Mouse (Mus musculus) heart, embryonic 16.5 days (tissue): ENCODE measurements around the gene Rnf183. TPM values are rescaled to one million over a fixed set of nuclear protein-coding genes. Genes with fewer than 3 reads are reported as not detected.

Experiments
- ATAC-seq: fragments of 200-750 bp; cut with Nextera tagmentation; replicated peaks from 2 replicates; pipeline ENCODE4 v1.8.0; 2017; ENCODE audit warnings: moderate number of reproducible peaks; ENCODE audit not compliant: insufficient read depth, low FRiP score; ENCODE audit errors: extremely low read depth
- H3K27ac ChIP-seq: fragments of 300-500 bp; sonication (generic); 2 replicates; pipeline ENCODE4 v1.5.1; 2014; ENCODE audit warnings: mild to moderate bottlenecking, low read length, control low read depth, moderate library complexity
- H3K27me3 ChIP-seq: fragments of 300-500 bp; sonication (generic); 2 replicates; pipeline ENCODE4 v1.6.1; 2014; ENCODE audit warnings: low read length, mixed read lengths; ENCODE audit not compliant: control insufficient read depth, insufficient read depth
- H3K36me3 ChIP-seq: fragments of 300-500 bp; sonication (generic); 2 replicates; pipeline ENCODE4 v1.6.1; 2014; ENCODE audit not compliant: control insufficient read depth, insufficient read depth
- H3K4me1 ChIP-seq: fragments of 300-500 bp; sonication (generic); 2 replicates; pipeline ENCODE4 v1.6.1; 2014; ENCODE audit warnings: low read length, mixed read lengths; ENCODE audit not compliant: control insufficient read depth, insufficient read depth
- H3K4me2 ChIP-seq: fragments of 300-500 bp; sonication (generic); 2 replicates; pipeline ENCODE4 v1.6.1; 2014; ENCODE audit warnings: low read depth, mild to moderate bottlenecking, control low read depth, low read length
- H3K4me3 ChIP-seq: fragments of 300-500 bp; sonication (generic); 2 replicates; pipeline ENCODE4 v1.5.1; 2014; ENCODE audit warnings: mild to moderate bottlenecking, control low read depth, low read length
- H3K9ac ChIP-seq: fragments of 300-500 bp; sonication (generic); 2 replicates; pipeline ENCODE4 v1.6.1; 2014; ENCODE audit warnings: low read length, control low read depth
- H3K9me3 ChIP-seq: fragments of 300-500 bp; sonication (generic); replicated peaks from 2 replicates; pipeline ENCODE4 v1.6.1; 2016; ENCODE audit warnings: low read length; ENCODE audit not compliant: control insufficient read depth
- WGBS: fragments of 180-500 bp; shearing (Covaris S2); extraction: QIAGEN DNeasy Blood & Tissue Kit; methylation state at CpG from one replicate; pipeline ENCODE4 v1.1.7; 2014; 5-methylcytosine and 5-hydroxymethylcytosine counted together
- polyA plus RNA-seq: library from polyadenylated mRNA; unstranded; fragments of >200 nt; fragmentation: Nextera tagmentation; extraction: Ambion mirVana; gene quantifications from 2 replicates; pipeline ENCODE4 v1.2.1, GENCODE M21; 2015

Gene Rnf183
- polyA plus RNA-seq, 1 experiment from 2014 or later = 0.26 TPM

- Histone ChIP-seq H3K36me3 (no peaks in the 10 kb centered on the region), H3K9ac (no peak overlapping the region), H3K27ac (no peak overlapping the region), H3K27me3 (no peaks in the 10 kb centered on the region), H3K4me2 (no peak overlapping the region), H3K9me3 (no peaks in the 10 kb centered on the region), H3K4me1 (peaks cover 5% of the 10 kb centered on the region), H3K4me3 (no peak overlapping the region)
- WGBS = 80% methylated on average over 9 of the region's 9 CpGs
- no peak for ATAC-seq
These were observed 55.2 kb downstream of the Rnf183 start for GRCm38 (mm10) chr4:62379724-62380381.

Other genes starting within 250 kb of the Rnf183 start
- gene Zfp37, start 204.2 kb downstream of the Rnf183 start, polyA plus RNA-seq = 4.9 and 5.7 TPM in 2 replicates
- 23.8 and 24.8 TPM in 2 replicates for gene Slc31a2, start 172.7 kb downstream of the Rnf183 start, polyA plus RNA-seq
- gene Fkbp15, start 74.7 kb downstream of the Rnf183 start, polyA plus RNA-seq = 18.0 and 18.9 TPM in 2 replicates
- gene Slc31a1, start 74.5 kb downstream of the Rnf183 start, polyA plus RNA-seq = 42.3 and 43.0 TPM in 2 replicates
- gene Cdc26, start 26.6 kb downstream of the Rnf183 start, polyA plus RNA-seq = 83.0 and 85.5 TPM in 2 replicates
- gene Prpf4, start 26.5 kb downstream of the Rnf183 start, polyA plus RNA-seq = 12.8 and 15.0 TPM in 2 replicates
- gene Wdr31, start 35.6 kb upstream of the Rnf183 start, polyA plus RNA-seq = 3.1 and 4.8 TPM in 2 replicates
- gene Bspry, start 44.8 kb upstream of the Rnf183 start, polyA plus RNA-seq = 3.4 and 6.3 TPM in 2 replicates
- gene Hdhd3, start 68.2 kb upstream of the Rnf183 start, polyA plus RNA-seq = 9.6 and 10.0 TPM in 2 replicates
- 57.6 and 69.8 TPM in 2 replicates for gene Alad, start 84.7 kb upstream of the Rnf183 start, polyA plus RNA-seq
- 47.8 and 51.4 TPM in 2 replicates for gene Pole3, start 89.8 kb upstream of the Rnf183 start, polyA plus RNA-seq
- 0.32 and 0.41 TPM in 2 replicates for gene 4933430I17Rik, start 90.1 kb upstream of the Rnf183 start, polyA plus RNA-seq
- gene Rgs3, start 124.6 kb upstream of the Rnf183 start, polyA plus RNA-seq = 62.8 and 63.1 TPM in 2 replicates